Mouse (Mus musculus): ENCODE results near the gene Dnaic2.

DNA sequence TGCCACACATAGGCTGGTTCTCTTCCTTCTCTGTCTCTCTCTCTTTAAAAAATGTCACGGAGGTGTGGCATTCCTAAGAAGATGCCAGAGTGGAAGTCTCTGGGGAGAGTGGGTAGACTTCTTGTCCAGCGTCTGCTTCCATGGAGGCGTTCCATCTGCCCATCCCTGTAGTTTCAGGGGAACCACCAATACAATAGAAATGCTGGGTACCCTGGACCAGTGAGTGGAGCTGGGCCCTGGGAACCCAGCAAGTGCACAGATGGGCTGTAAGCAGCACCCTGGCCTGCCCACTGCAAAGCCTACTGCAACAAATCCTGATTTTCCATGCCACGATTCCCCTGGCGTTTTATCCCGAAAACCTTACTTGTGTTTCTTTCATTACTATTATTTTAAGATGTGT is 12.7 kb upstream of the Dnaic2 start:
- TF ChIP-seq CTCF (IDR thresholded peaks at IDR 0.05; ENCODE audit: extremely low read depth, insufficient read length, insufficient replicate concordance, low read depth, low read length) (no peak), POLR2A (IDR thresholded peaks at IDR 0.05; ENCODE audit: low read depth, low read length) (no peak)

Data from small intestine, adult 2 months (tissue).